In the genomic region with DNA sequence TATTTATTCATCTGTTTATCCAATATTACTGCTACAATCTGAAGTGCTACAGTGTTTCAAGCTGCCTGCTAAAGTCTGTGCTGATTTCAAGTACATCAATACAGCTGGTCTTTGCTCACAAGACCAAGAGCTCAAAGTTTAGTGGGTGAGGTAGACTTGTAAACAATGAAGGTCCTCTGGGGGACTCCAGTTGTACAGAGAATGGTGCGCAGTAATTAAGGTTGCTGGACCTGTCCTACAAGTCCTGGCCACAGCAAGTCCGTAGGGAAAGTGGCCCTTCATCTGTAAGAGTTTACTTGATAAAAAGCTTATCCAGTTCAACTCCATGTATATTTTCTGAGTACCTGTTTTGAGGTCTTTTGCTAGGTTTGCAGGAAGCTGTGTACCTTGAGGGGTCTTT, we compare ENCODE assay signal across 11 mouse cellular contexts. TPM values are rescaled to one million over a fixed set of nuclear protein-coding genes. Genes with fewer than 3 reads are reported as not detected.
DNase-seq lines count a peak whose midpoint lies in the region; ATAC-seq and TF ChIP-seq lines count a peak whose summit lies in the region.
"Had no signal": no experiment of that assay in that cellular context is flagged by ENCODE, and none has a peak within 500 bp of the region (broad histone marks: within the 10 kb centered on the region; RNA-seq: fewer than 3 reads in every experiment).

No protein-coding gene starts in this region.

- no peak overlapping the region for H3K27ac ChIP-seq in kidney, adult 2 months (ENCODE audit: insufficient read depth, low read depth, low read length)
- no peak overlapping the region for H3K27ac ChIP-seq in embryonic facial prominence, embryonic 13.5 days
- H3K27ac ChIP-seq in intestine, embryonic 15.5 days: peak overlapping the region; percentile 63; the same call in 1 of the 2 replicates
- no peak overlapping the region for H3K27ac ChIP-seq in midbrain, embryonic 16.5 days (ENCODE audit: low read length)
- H3K27ac ChIP-seq in thymus, adult 2 months (ENCODE audit: control insufficient read depth, insufficient read depth, low read length): no peak overlapping the region
- H3K27ac ChIP-seq: gastrocnemius, adult 2 months; liver, embryonic 15.5 days had no signal

- no peaks in the 10 kb centered on the region for H3K36me3 ChIP-seq in kidney, adult 2 months (ENCODE audit: control insufficient read depth, insufficient read depth, low read length)
- H3K36me3 ChIP-seq in embryonic facial prominence, embryonic 13.5 days: no peaks in the 10 kb centered on the region
- H3K36me3 ChIP-seq in intestine, embryonic 15.5 days: no peaks in the 10 kb centered on the region
- no peaks in the 10 kb centered on the region for H3K36me3 ChIP-seq in midbrain, embryonic 16.5 days (ENCODE audit: control insufficient read depth, insufficient read depth, low read length)
- no peaks in the 10 kb centered on the region for H3K36me3 ChIP-seq in thymus, adult 2 months (ENCODE audit: control insufficient read depth, insufficient read depth, low read length)
- H3K36me3 ChIP-seq: liver, embryonic 15.5 days had no signal

- no peak for TF ChIP-seq CTCF in kidney, adult 2 months (conservative IDR thresholded peaks at IDR 0.05; ENCODE audit: insufficient read depth, insufficient read length, low read depth, low read length)
- no peak for TF ChIP-seq CTCF in thymus, adult 2 months (IDR thresholded peaks at IDR 0.05; ENCODE audit: borderline replicate concordance, control insufficient read depth, extremely low read depth, insufficient read depth, low read length, poor library complexity)

- no peak overlapping the region for H3K9ac ChIP-seq in embryonic facial prominence, embryonic 13.5 days
- H3K9ac ChIP-seq in intestine, embryonic 15.5 days: no peak overlapping the region
- no peak overlapping the region for H3K9ac ChIP-seq in midbrain, embryonic 16.5 days (ENCODE audit: low read depth, low read length)
- H3K9ac ChIP-seq: liver, embryonic 15.5 days had no signal

- no peak overlapping the region for H3K4me3 ChIP-seq in kidney, adult 2 months (ENCODE audit: insufficient read depth, low read depth, low read length)
- H3K4me3 ChIP-seq in embryonic facial prominence, embryonic 13.5 days: no peak overlapping the region
- H3K4me3 ChIP-seq in intestine, embryonic 15.5 days (replicated peaks): no peak overlapping the region
- H3K4me3 ChIP-seq in midbrain, embryonic 16.5 days (ENCODE audit: low read depth, low read length): peak overlapping the region; percentile 93; the same call in 1 of the 2 replicates
- H3K4me3 ChIP-seq in thymus, adult 2 months (ENCODE audit: control insufficient read depth, insufficient read depth, low read length): no peak overlapping the region
- H3K4me3 ChIP-seq: gastrocnemius, adult 2 months; liver, embryonic 15.5 days had no signal

- TF ChIP-seq POLR2A in kidney, adult 2 months (IDR thresholded peaks at IDR 0.05; ENCODE audit: low read depth, low read length): no peak
- TF ChIP-seq POLR2A in thymus, adult 2 months (IDR thresholded peaks at IDR 0.05; ENCODE audit: control insufficient read depth, extremely low read depth, insufficient read depth, low read length, poor library complexity): no peak

- DNase-seq in kidney, adult 2 months: peak; percentile 22
- no peak for DNase-seq in kidney, adult 8-10 months
- no peak for DNase-seq in thymus, adult 2 months
- DNase-seq in kidney, postnatal 10 days: no peak
- DNase-seq: gastrocnemius, adult 2 months; heart, postnatal 4 days had no signal

- H3K4me1 ChIP-seq in kidney, adult 2 months (ENCODE audit: control insufficient read depth, insufficient read depth, low read length): peaks cover 6% of the 10 kb centered on the region; the same call in 1 of the 2 replicates
- peaks cover 7% of the 10 kb centered on the region for H3K4me1 ChIP-seq in embryonic facial prominence, embryonic 13.5 days
- H3K4me1 ChIP-seq in intestine, embryonic 15.5 days (replicated peaks): peaks cover 10% of the 10 kb centered on the region; the same call in 1 of the 2 replicates
- peaks cover 16% of the 10 kb centered on the region for H3K4me1 ChIP-seq in midbrain, embryonic 16.5 days (ENCODE audit: control insufficient read depth, insufficient read depth, low read length)
- H3K4me1 ChIP-seq in thymus, adult 2 months (replicated peaks; ENCODE audit: control insufficient read depth, insufficient read depth, low read length): peaks cover 7% of the 10 kb centered on the region

- WGBS in kidney, adult 2 months: 57% methylated on average over 2 of the region's 2 CpGs
- WGBS in embryonic facial prominence, embryonic 13.5 days: 33% methylated on average over 2 of the region's 2 CpGs
- 42% methylated on average over 2 of the region's 2 CpGs for WGBS in intestine, embryonic 15.5 days
- 43% methylated on average over 2 of the region's 2 CpGs for WGBS in midbrain, embryonic 16.5 days
- 95% methylated on average over 2 of the region's 2 CpGs for WGBS in thymus, adult 2 months

- no peaks in the 10 kb centered on the region for H3K9me3 ChIP-seq in embryonic facial prominence, embryonic 13.5 days
- H3K9me3 ChIP-seq in intestine, embryonic 15.5 days: no peaks in the 10 kb centered on the region
- H3K9me3 ChIP-seq in midbrain, embryonic 16.5 days (replicated peaks; ENCODE audit: control insufficient read depth, low read length, poor library complexity, severe bottlenecking): no peaks in the 10 kb centered on the region
- H3K9me3 ChIP-seq: liver, embryonic 15.5 days had no signal

- ATAC-seq in embryonic facial prominence, embryonic 13.5 days (ENCODE audit: insufficient number of reproducible peaks, insufficient read depth, low FRiP score, low TSS enrichment, low read depth): no peak
- ATAC-seq in intestine, embryonic 15.5 days: peak; percentile 71
- no peak for ATAC-seq in midbrain, embryonic 16.5 days
- no peak for ATAC-seq in megakaryocyte, adult 5-6 weeks (ENCODE audit: poor library complexity, severe bottlenecking)

- H3K27me3 ChIP-seq in kidney, adult 2 months (replicated peaks; ENCODE audit: control insufficient read depth, insufficient read depth, low read length): no peaks in the 10 kb centered on the region
- peaks cover 8% of the 10 kb centered on the region for H3K27me3 ChIP-seq in embryonic facial prominence, embryonic 13.5 days
- 0 out of 2 replicates have a peak, but pooled peaks cover 3% of the 10 kb centered on the region for H3K27me3 ChIP-seq in intestine, embryonic 15.5 days (replicated peaks)
- H3K27me3 ChIP-seq in midbrain, embryonic 16.5 days (ENCODE audit: control insufficient read depth, insufficient read depth, low read depth, low read length): no peaks in the 10 kb centered on the region; the same call in 1 of the 2 replicates
- H3K27me3 ChIP-seq in thymus, adult 2 months (ENCODE audit: control insufficient read depth, insufficient read depth, low read length): peaks cover 5% of the 10 kb centered on the region; the same call in 1 of the 2 replicates

- H3K4me2 ChIP-seq in embryonic facial prominence, embryonic 13.5 days: peak overlapping the region; percentile 93; the same call in 1 of the 2 replicates
- peak overlapping the region; percentile 46 for H3K4me2 ChIP-seq in intestine, embryonic 15.5 days (replicated peaks)
- H3K4me2 ChIP-seq in midbrain, embryonic 16.5 days (ENCODE audit: low read length): peak overlapping the region; percentile 81
- H3K4me2 ChIP-seq: liver, embryonic 15.5 days had no signal

RNA-seq across cellular contexts. Expression of a gene that starts 1.9 kb away (rescaled TPM):
- polyA plus RNA-seq in kidney, adult 2 months (2012; rRNA removed): 25.1 and 30.3 TPM in 2 replicates
- polyA plus RNA-seq in embryonic facial prominence, embryonic 13.5 days (2015; fragmentation: Nextera tagmentation; extraction: Ambion mirVana): 26.8 and 31.8 TPM in 2 replicates
- polyA plus RNA-seq in intestine, embryonic 15.5 days (2015; fragmentation: Nextera tagmentation; extraction: Ambion mirVana): 32.7 and 33.0 TPM in 2 replicates
- 148 and 150 TPM in 2 replicates for polyA plus RNA-seq in midbrain, embryonic 16.5 days (2015; fragmentation: Nextera tagmentation; extraction: Ambion mirVana)
- 11.4 and 11.8 TPM in 2 replicates for polyA plus RNA-seq in thymus, adult 2 months (2012; rRNA removed)
- 39.8 and 40.9 TPM in 2 replicates for total RNA-seq in megakaryocyte, adult 5-6 weeks (2015)
- 40.4 and 40.7 TPM in 2 replicates for total RNA-seq in megakaryocyte, adult 5-6 weeks (2017)

RNA-seq across cellular contexts. Expression of a gene that starts 52.2 kb away (rescaled TPM):
- 62.0 and 65.9 TPM in 2 replicates for polyA plus RNA-seq in kidney, adult 2 months (2012; rRNA removed)
- 4.9 and 5.5 TPM in 2 replicates for polyA plus RNA-seq in embryonic facial prominence, embryonic 13.5 days (2015; fragmentation: Nextera tagmentation; extraction: Ambion mirVana)
- polyA plus RNA-seq in intestine, embryonic 15.5 days (2015; fragmentation: Nextera tagmentation; extraction: Ambion mirVana): 52.1 and 57.2 TPM in 2 replicates
- polyA plus RNA-seq in midbrain, embryonic 16.5 days (2015; fragmentation: Nextera tagmentation; extraction: Ambion mirVana): 15.2 and 18.5 TPM in 2 replicates
- polyA plus RNA-seq in thymus, adult 2 months (2012; rRNA removed): 277 and 395 TPM in 2 replicates
- 0.23 and 0.42 TPM in 2 replicates for total RNA-seq in megakaryocyte, adult 5-6 weeks (2015)
- total RNA-seq in megakaryocyte, adult 5-6 weeks (2017): 0.04 TPM in 2 replicates
